7 mouse cellular contexts compared by ENCODE assay signal in genomic region chr3:87838622-87839021, GRCm38 (mm10). TPM values are rescaled to one million over a fixed set of nuclear protein-coding genes. Genes with fewer than 3 reads are reported as not detected.
DNase-seq lines count a peak whose midpoint lies in the region; TF ChIP-seq lines count a peak whose summit lies in the region.

No protein-coding gene starts in this region.

- WGBS in large intestine, adult 2 months, result under 1% methylated on average over 4 of the region's 4 CpGs

- peak; percentile 51 for TF ChIP-seq CTCF in C2C12 (IDR thresholded peaks at IDR 0.05; ENCODE audit: control insufficient read depth, insufficient read depth, insufficient read length)

- H3K79me3 ChIP-seq in C2C12 (ENCODE audit: low read depth), result no peaks in the 10 kb centered on the region

- DNase-seq in ES-CJ7 (ENCODE audit: low read depth, low spot score), result peak; percentile 81
- DNase-seq in c-Kit-positive CD71-positive TER-119-negative erythroid progenitor cells, embryonic 14.5 days (ENCODE audit: low read depth), result peak; percentile 44
- peak; percentile 78 to 79 for DNase-seq in frontal cortex, postnatal 36 days (ENCODE audit: low spot score in 2 of 2)
- DNase-seq in large intestine, adult 2 months (ENCODE audit: low read depth, low spot score), result peak; percentile 33
- DNase-seq in lung, postnatal 25 days (ENCODE audit: low spot score), result peak; percentile 74
- peak; percentile 40 for DNase-seq in spleen, adult 12 weeks (ENCODE audit: low spot score)

- H3K36me3 ChIP-seq in C2C12 (ENCODE audit: control insufficient read depth, insufficient read depth), result no peaks in the 10 kb centered on the region

- no peak overlapping the region for H3ac ChIP-seq in C2C12 (ENCODE audit: control insufficient read depth, insufficient read length, low read depth)

- H3K79me2 ChIP-seq in C2C12 (ENCODE audit: control insufficient read depth, insufficient read depth), result no peaks in the 10 kb centered on the region

- H3K4me3 ChIP-seq in C2C12 (ENCODE audit: insufficient read depth, poor library complexity, severe bottlenecking), result no peak overlapping the region

- H3K27me3 ChIP-seq in C2C12 (ENCODE audit: control insufficient read depth, insufficient read depth, insufficient read length), result peaks cover 5% of the 10 kb centered on the region

TF ChIP-seq in C2C12, 6 proteins besides CTCF, POLR2A, EP300 and RAD21:
- no peak for TF ChIP-seq USF1 (IDR thresholded peaks at IDR 0.05; ENCODE audit: low read depth)
- no peak for TF ChIP-seq CEBPB (IDR thresholded peaks at IDR 0.05; ENCODE audit: low read depth)
- TF ChIP-seq MAX (IDR thresholded peaks at IDR 0.05), result no peak
- no peak for TF ChIP-seq MYOG (IDR thresholded peaks at IDR 0.05; ENCODE audit: control insufficient read depth, extremely low read depth, insufficient read length)
- no peak for TF ChIP-seq FOSL1 (IDR thresholded peaks at IDR 0.05; ENCODE audit: insufficient read depth, low read length, poor library complexity, severe bottlenecking)
- no peak for TF ChIP-seq MYOD1 (IDR thresholded peaks at IDR 0.05; ENCODE audit: control insufficient read depth, insufficient read length, low read depth)

RNA-seq across cellular contexts. Expression of gene Sh2d2a, which starts 7.9 kb away (rescaled TPM):
- 0.01 TPM for polyA plus RNA-seq in C2C12 (2012; fragmentation: generic; extraction: Trizol)
- 3.5 and 5.6 TPM in 2 replicates for polyA plus RNA-seq in large intestine, adult 2 months (2012; rRNA removed)

RNA-seq across cellular contexts. Expression of gene Pear1, which starts 14.5 kb away (rescaled TPM):
- polyA plus RNA-seq in C2C12 (2012; fragmentation: generic; extraction: Trizol), result 1.7 TPM
- polyA plus RNA-seq in large intestine, adult 2 months (2012; rRNA removed), result 11.3 and 17.1 TPM in 2 replicates

RNA-seq across cellular contexts. Expression of gene Insrr, which starts 41.9 kb away (rescaled TPM):
- polyA plus RNA-seq in C2C12 (2012; fragmentation: generic; extraction: Trizol), result not detected
- polyA plus RNA-seq in large intestine, adult 2 months (2012; rRNA removed), result 1.3 and 1.6 TPM in 2 replicates

RNA-seq across cellular contexts. Expression of gene Ntrk1, which starts 43.7 kb away (rescaled TPM):
- not detected for polyA plus RNA-seq in C2C12 (2012; fragmentation: generic; extraction: Trizol)
- polyA plus RNA-seq in large intestine, adult 2 months (2012; rRNA removed), result 0.07 and 0.16 TPM in 2 replicates

RNA-seq across cellular contexts. Expression of gene Prcc, which starts 46.8 kb away (rescaled TPM):
- polyA plus RNA-seq in C2C12 (2012; fragmentation: generic; extraction: Trizol), result 44.3 TPM
- 28.5 and 30.2 TPM in 2 replicates for polyA plus RNA-seq in large intestine, adult 2 months (2012; rRNA removed)
